Mouse (Mus musculus) hindbrain, embryonic 13.5 days (tissue): ENCODE results near the gene Pak1. TPM values are rescaled to one million over a fixed set of nuclear protein-coding genes. Genes with fewer than 3 reads are reported as not detected.
"Not testable (repeated sequence)": the region's sequence is repeated elsewhere in the genome, so short reads cannot be mapped to it uniquely, and the experiment has no call there.

ENCODE experiments used
- ATAC-seq: fragments of 200-750 bp; cut with Nextera tagmentation; 2 replicates; pipeline ENCODE4 v1.8.0; 2017; ENCODE audit warnings: moderate TSS enrichment; ENCODE audit not compliant: low FRiP score
- H3K27ac ChIP-seq: fragments of 300-500 bp; sonication (generic); 2 replicates; pipeline ENCODE4 v1.5.1; 2015; ENCODE audit warnings: inconsistent platforms, mild to moderate bottlenecking, moderate library complexity
- H3K27me3 ChIP-seq: fragments of 300-500 bp; sonication (generic); 2 replicates; pipeline ENCODE4 v1.6.1; 2015; ENCODE audit warnings: mild to moderate bottlenecking, inconsistent platforms
- H3K36me3 ChIP-seq: fragments of 300-500 bp; sonication (generic); 2 replicates; pipeline ENCODE4 v1.6.1; 2015; ENCODE audit warnings: mild to moderate bottlenecking, inconsistent platforms
- H3K4me1 ChIP-seq: fragments of 300-500 bp; sonication (generic); replicated peaks from 2 replicates; pipeline ENCODE4 v1.6.1; 2015; ENCODE audit warnings: inconsistent platforms
- H3K4me2 ChIP-seq: fragments of 300-500 bp; sonication (generic); 2 replicates; pipeline ENCODE4 v1.6.1; 2015; ENCODE audit warnings: inconsistent platforms, mild to moderate bottlenecking, moderate library complexity
- H3K4me3 ChIP-seq: fragments of 300-500 bp; sonication (generic); 2 replicates; pipeline ENCODE4 v1.5.1; 2015; ENCODE audit warnings: mild to moderate bottlenecking, inconsistent platforms
- H3K9ac ChIP-seq: fragments of 300-500 bp; sonication (generic); 2 replicates; pipeline ENCODE4 v1.6.1; 2015; ENCODE audit warnings: mild to moderate bottlenecking, inconsistent platforms
- H3K9me3 ChIP-seq: fragments of 300-500 bp; sonication (generic); 2 replicates; pipeline ENCODE4 v1.6.1; 2016; ENCODE audit warnings: inconsistent platforms
- WGBS: fragments of 180-500 bp; shearing (Covaris S2); methylation state at CpG from one replicate; pipeline ENCODE4 v1.1.7; 2015; 5-methylcytosine and 5-hydroxymethylcytosine counted together
- polyA plus RNA-seq: library from polyadenylated mRNA; unstranded; fragments of >200 nt; fragmentation: Nextera tagmentation; extraction: Ambion mirVana; gene quantifications from 2 replicates; pipeline ENCODE4 v1.2.1, GENCODE M21; 2015

Pak1 gene
- polyA plus RNA-seq, 1 experiment from 2014 or later: 132 TPM

- Histone ChIP-seq H3K4me1 (peaks cover 3% of the 10 kb centered on the region; the same call in 1 of the 2 replicates), H3K36me3 (no peaks in the 10 kb centered on the region), H3K27me3 (no peaks in the 10 kb centered on the region), H3K4me2 (no peak overlapping the region), H3K9ac (no peak overlapping the region), H3K9me3 (no peaks in the 10 kb centered on the region), H3K27ac (no peak overlapping the region), H3K4me3 (no peak overlapping the region)
- ATAC-seq: no peak
These were observed 50.2 kb downstream of the Pak1 start for GRCm38 (mm10) chr7:97838574-97838973.

GRCm38 (mm10) chr7:97841311-97841710 lies 53.0 kb downstream of the Pak1 start:
- no peak overlapping the region for H3K4me2 ChIP-seq
- H3K4me3 ChIP-seq: no peak overlapping the region
- no peak overlapping the region for H3K27ac ChIP-seq
- no peak overlapping the region for H3K9ac ChIP-seq
- H3K9me3 ChIP-seq: no peaks in the 10 kb centered on the region
- H3K36me3 ChIP-seq: no peaks in the 10 kb centered on the region
- ATAC-seq: no peak
- no peaks in the 10 kb centered on the region for H3K27me3 ChIP-seq
- WGBS: 85% methylated on average over 5 of the region's 5 CpGs
- peaks cover 25% of the 10 kb centered on the region for H3K4me1 ChIP-seq

- Histone ChIP-seq H3K27me3 (no peaks in the 10 kb centered on the region), H3K27ac (peak overlapping the region; percentile 95), H3K36me3 (no peaks in the 10 kb centered on the region), H3K4me2 (peak overlapping the region; percentile 65), H3K4me3 (peak overlapping the region; percentile 57), H3K4me1 (peaks cover 25% of the 10 kb centered on the region), H3K9ac (peak overlapping the region; percentile 87; the same call in 1 of the 2 replicates), H3K9me3 (no peaks in the 10 kb centered on the region)
- peak; percentile 34; the same call in 1 of the 2 replicates for ATAC-seq
- 62% methylated on average over 2 of the region's 2 CpGs for WGBS
These were observed 54.0 kb downstream of the Pak1 start for GRCm38 (mm10) chr7:97842332-97842731.

- H3K27ac ChIP-seq: peak overlapping the region; percentile 95
- peak overlapping the region; percentile 57 for H3K4me3 ChIP-seq
- no peaks in the 10 kb centered on the region for H3K27me3 ChIP-seq
- peak; percentile 97 for ATAC-seq
- peak overlapping the region; percentile 65 for H3K4me2 ChIP-seq
- no peaks in the 10 kb centered on the region for H3K9me3 ChIP-seq
- H3K4me1 ChIP-seq: peaks cover 25% of the 10 kb centered on the region
- peak overlapping the region; percentile 87 for H3K9ac ChIP-seq
- 2% methylated on average over 22 of the region's 22 CpGs for WGBS
- no peaks in the 10 kb centered on the region for H3K36me3 ChIP-seq
These were observed 54.6 kb downstream of the Pak1 start for GRCm38 (mm10) chr7:97842806-97843570.

- no peaks in the 10 kb centered on the region for H3K9me3 ChIP-seq
- H3K4me2 ChIP-seq: peak overlapping the region; percentile 65
- peak overlapping the region; percentile 87 for H3K9ac ChIP-seq
- no peaks in the 10 kb centered on the region for H3K36me3 ChIP-seq
- H3K27ac ChIP-seq: peak overlapping the region; percentile 95; the same call in 1 of the 2 replicates
- peaks cover 26% of the 10 kb centered on the region for H3K4me1 ChIP-seq
- WGBS: 72% methylated on average over 3 of the region's 3 CpGs
- no peak for ATAC-seq
- no peaks in the 10 kb centered on the region for H3K27me3 ChIP-seq
- peak overlapping the region; percentile 57 for H3K4me3 ChIP-seq
These were observed 56.1 kb downstream of the Pak1 start for GRCm38 (mm10) chr7:97844419-97844818.

GRCm38 (mm10) chr7:97845546-97845945 lies 57.2 kb downstream of the Pak1 start:
- no peaks in the 10 kb centered on the region for H3K27me3 ChIP-seq
- H3K27ac ChIP-seq: no peak overlapping the region
- 85% methylated on average over 2 of the region's 2 CpGs for WGBS
- peaks cover 31% of the 10 kb centered on the region for H3K4me1 ChIP-seq
- no peak overlapping the region; the same call in 1 of the 2 replicates for H3K4me2 ChIP-seq
- H3K36me3 ChIP-seq: no peaks in the 10 kb centered on the region
- ATAC-seq: no peak
- no peak overlapping the region for H3K4me3 ChIP-seq
- no peaks in the 10 kb centered on the region for H3K9me3 ChIP-seq
- H3K9ac ChIP-seq: no peak overlapping the region

- no peaks in the 10 kb centered on the region for H3K36me3 ChIP-seq
- no peak overlapping the region for H3K4me2 ChIP-seq
- H3K27ac ChIP-seq: no peak overlapping the region
These were observed 58.2 kb downstream of the Pak1 start for GRCm38 (mm10) chr7:97846539-97846938.

GRCm38 (mm10) chr7:97849557-97849956 lies 61.2 kb downstream of the Pak1 start:
- H3K27me3 ChIP-seq, H3K9me3 ChIP-seq, H3K27ac ChIP-seq, ATAC-seq, H3K4me2 ChIP-seq, H3K4me3 ChIP-seq, H3K36me3 ChIP-seq, H3K9ac ChIP-seq: not testable (repeated sequence)
- peaks cover 20% of the 10 kb centered on the region for H3K4me1 ChIP-seq
- 77% methylated on average over 3 of the region's 3 CpGs for WGBS

More at GRCm38 (mm10) chr7:97846539-97846938, 58.2 kb downstream of the Pak1 start:
- ATAC-seq: no peak
- H3K9ac ChIP-seq: no peak overlapping the region
- no peaks in the 10 kb centered on the region for H3K9me3 ChIP-seq
- peaks cover 31% of the 10 kb centered on the region for H3K4me1 ChIP-seq
- H3K27me3 ChIP-seq: no peaks in the 10 kb centered on the region
- no peak overlapping the region for H3K4me3 ChIP-seq

- no peak for ATAC-seq
- Histone ChIP-seq H3K4me2 (no peak overlapping the region), H3K4me3 (no peak overlapping the region), H3K9me3 (no peaks in the 10 kb centered on the region), H3K4me1 (peaks cover 12% of the 10 kb centered on the region), H3K9ac (no peak overlapping the region), H3K36me3 (peaks cover 3% of the 10 kb centered on the region), H3K27me3 (no peaks in the 10 kb centered on the region), H3K27ac (no peak overlapping the region)
- WGBS: 86% methylated on average over 3 of the region's 3 CpGs
These were observed 62.0 kb downstream of the Pak1 start for GRCm38 (mm10) chr7:97850331-97850730.

- Histone ChIP-seq H3K9me3 (no peaks in the 10 kb centered on the region), H3K4me3 (no peak overlapping the region), H3K9ac (no peak overlapping the region), H3K4me1 (no peaks in the 10 kb centered on the region), H3K27ac (no peak overlapping the region), H3K27me3 (no peaks in the 10 kb centered on the region), H3K36me3 (peaks cover 13% of the 10 kb centered on the region), H3K4me2 (no peak overlapping the region)
- ATAC-seq: no peak
- 93% methylated on average over 3 of the region's 3 CpGs for WGBS
These were observed 75.2 kb downstream of the Pak1 start for GRCm38 (mm10) chr7:97863512-97863911.

GRCm38 (mm10) chr7:97864531-97864930 lies 76.2 kb downstream of the Pak1 start:
- Histone ChIP-seq H3K9ac (no peak overlapping the region), H3K4me1 (no peaks in the 10 kb centered on the region), H3K9me3 (no peaks in the 10 kb centered on the region), H3K27ac (no peak overlapping the region), H3K4me2 (no peak overlapping the region), H3K36me3 (peaks cover 16% of the 10 kb centered on the region), H3K27me3 (no peaks in the 10 kb centered on the region), H3K4me3 (no peak overlapping the region)
- 97% methylated on average over 1 of the region's 1 CpGs for WGBS
- ATAC-seq: no peak

GRCm38 (mm10) chr7:97867866-97868265 lies 79.5 kb downstream of the Pak1 start:
- Histone ChIP-seq H3K27ac (no peak overlapping the region), H3K9me3 (no peaks in the 10 kb centered on the region), H3K9ac (no peak overlapping the region), H3K4me1 (no peaks in the 10 kb centered on the region), H3K27me3 (no peaks in the 10 kb centered on the region), H3K36me3 (peaks cover 21% of the 10 kb centered on the region), H3K4me2 (no peak overlapping the region), H3K4me3 (no peak overlapping the region)
- 82% methylated on average over 5 of the region's 5 CpGs for WGBS
- ATAC-seq: no peak

GRCm38 (mm10) chr7:97868766-97869165 lies 80.4 kb downstream of the Pak1 start:
- peaks cover 21% of the 10 kb centered on the region for H3K36me3 ChIP-seq
- no peak for ATAC-seq

More at GRCm38 (mm10) chr7:97868766-97869165, 80.4 kb downstream of the Pak1 start:
- H3K9ac ChIP-seq: no peak overlapping the region
- no peak overlapping the region for H3K4me2 ChIP-seq
- no peaks in the 10 kb centered on the region for H3K4me1 ChIP-seq
- H3K9me3 ChIP-seq: no peaks in the 10 kb centered on the region
- no peak overlapping the region for H3K27ac ChIP-seq
- no peak overlapping the region for H3K4me3 ChIP-seq
- no peaks in the 10 kb centered on the region for H3K27me3 ChIP-seq
- WGBS: 90% methylated on average over 1 of the region's 1 CpGs
